Mouse (Mus musculus): Measurements from ENCODE around the gene Fam126a.

GRCm38 (mm10) chr5:24019341-24020185 is 10.9 kb downstream of the Fam126a start:
- TF ChIP-seq CTCF (IDR thresholded peaks at IDR 0.05; ENCODE audit: borderline replicate concordance, insufficient read depth, low read length) (no peak), POLR2A (IDR thresholded peaks at IDR 0.05; ENCODE audit: low read depth, low read length) (no peak)
